Mouse (Mus musculus): ENCODE data around the gene Gpbp1.
A peak's percentile ranks its signal among the peaks of the same experiment; 100 is the strongest.

Gene Gpbp1

GRCm38 (mm10) chr13:111467350-111467749, 22.6 kb downstream of the Gpbp1 start:
- DNase-seq (ENCODE audit: low read depth, low spot score), result no peak

DNA sequence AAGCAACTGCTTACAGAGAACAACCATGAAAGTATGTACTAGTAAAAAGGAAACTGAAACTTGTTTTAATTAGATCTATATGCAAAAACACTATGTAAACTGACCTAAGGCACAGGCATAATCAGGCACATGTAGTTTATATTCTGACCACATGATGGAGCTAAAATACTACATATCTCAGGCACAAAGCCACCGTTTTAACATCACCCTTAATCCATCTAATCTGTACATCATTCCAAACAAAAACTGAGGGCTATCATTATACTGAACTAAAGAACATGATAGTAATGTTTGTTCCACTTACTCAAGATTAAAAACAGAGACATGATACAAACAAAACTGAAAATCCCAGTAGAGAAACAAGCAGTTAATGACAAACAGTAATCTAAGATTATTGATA, 28.5 kb downstream of the Gpbp1 start:
- peak; percentile 75 for DNase-seq (ENCODE audit: low read depth, low spot score)

DNA sequence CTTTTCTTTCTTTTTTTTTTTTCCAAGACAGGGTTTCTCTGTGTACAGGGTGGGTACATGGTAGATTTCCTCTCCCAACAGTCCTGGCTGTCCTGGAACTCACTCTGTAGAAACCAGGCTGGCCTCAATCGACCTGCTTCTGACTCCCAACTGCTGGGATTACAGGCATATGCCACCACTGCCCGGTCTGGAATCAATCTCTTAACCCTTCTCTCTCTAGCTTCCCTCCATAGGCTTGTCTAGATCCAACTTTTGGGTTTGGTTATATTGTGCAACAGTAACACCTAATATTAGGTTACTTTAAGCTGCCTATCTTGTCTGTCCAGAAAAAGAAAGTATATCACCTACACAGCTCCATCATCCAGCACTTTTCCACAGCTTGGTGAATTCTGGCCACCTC, 33.1 kb downstream of the Gpbp1 start:
- DNase-seq (ENCODE audit: low read depth, low spot score), result no peak

DNA sequence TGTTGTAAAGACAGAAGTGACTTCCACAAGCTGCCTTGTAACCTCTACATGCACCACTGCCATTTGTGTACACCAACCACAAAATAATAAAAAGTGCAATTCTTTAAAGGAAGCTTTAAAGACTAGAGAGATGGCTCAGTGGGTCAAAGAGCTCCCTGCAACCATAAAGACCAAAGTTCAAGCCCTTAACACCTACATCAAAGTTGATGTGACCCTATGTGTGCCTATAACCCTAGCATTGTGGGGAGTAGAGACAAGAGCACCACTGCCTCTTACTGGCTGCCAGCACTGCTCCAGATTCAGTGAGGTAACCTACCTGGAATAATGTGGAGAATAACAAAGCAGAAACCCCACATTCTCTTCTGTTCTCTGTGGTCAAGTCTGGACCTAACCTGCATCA, 45.6 kb downstream of the Gpbp1 start:
- no peak for DNase-seq (ENCODE audit: low read depth, low spot score)

- DNase-seq (ENCODE audit: low read depth, low spot score), result no peak
These were observed 58.7 kb downstream of the Gpbp1 start for GRCm38 (mm10) chr13:111431174-111431573.

DNA sequence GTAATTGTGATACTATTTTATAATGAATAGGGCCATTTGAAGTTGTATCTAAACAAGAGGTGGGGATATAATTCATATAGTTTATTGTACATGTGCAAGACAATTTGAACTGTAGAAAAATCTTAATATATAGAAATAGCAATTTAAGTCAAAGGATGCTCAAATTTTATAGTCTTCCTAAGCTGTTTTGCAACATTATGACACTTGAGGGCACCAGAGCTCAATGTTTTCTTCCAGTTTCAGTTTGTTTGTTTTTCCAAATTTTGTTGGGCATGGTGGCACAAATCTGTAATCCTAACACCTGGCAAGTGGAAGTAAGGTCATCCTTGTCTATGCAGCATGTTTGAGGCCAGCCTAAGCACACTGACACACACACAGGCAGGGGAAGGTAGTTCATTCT, 68.6 kb downstream of the Gpbp1 start:
- DNase-seq (ENCODE audit: low read depth, low spot score), result no peak

GRCm38 (mm10) chr13:111418087-111418486, 71.8 kb downstream of the Gpbp1 start:
- DNase-seq (ENCODE audit: low read depth, low spot score), result no peak

- DNase-seq (ENCODE audit: low read depth, low spot score), result peak; percentile 51
These were observed 76.8 kb downstream of the Gpbp1 start for GRCm38 (mm10) chr13:111413156-111413555.

DNA sequence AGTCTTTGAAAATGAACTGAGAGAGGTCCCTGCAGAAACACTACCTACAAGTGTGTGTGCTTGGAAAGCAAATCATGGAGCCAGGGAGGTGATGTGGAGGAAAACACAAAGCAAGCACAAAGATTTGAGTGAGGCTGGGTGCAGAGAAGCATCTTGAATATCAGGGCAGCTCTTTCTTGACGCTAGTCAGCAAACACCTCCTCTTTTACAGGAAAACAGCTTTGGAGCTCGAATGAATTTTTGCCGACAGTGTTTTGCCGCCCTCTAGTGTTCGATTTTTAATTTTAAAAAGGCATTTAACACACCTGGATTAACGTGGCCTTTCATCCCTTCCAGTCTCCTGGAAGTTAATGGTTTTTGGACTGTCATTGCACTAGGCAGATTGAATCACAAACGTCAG, 79.1 kb downstream of the Gpbp1 start:
- DNase-seq (ENCODE audit: low read depth, low spot score), result peak; percentile 39

DNA sequence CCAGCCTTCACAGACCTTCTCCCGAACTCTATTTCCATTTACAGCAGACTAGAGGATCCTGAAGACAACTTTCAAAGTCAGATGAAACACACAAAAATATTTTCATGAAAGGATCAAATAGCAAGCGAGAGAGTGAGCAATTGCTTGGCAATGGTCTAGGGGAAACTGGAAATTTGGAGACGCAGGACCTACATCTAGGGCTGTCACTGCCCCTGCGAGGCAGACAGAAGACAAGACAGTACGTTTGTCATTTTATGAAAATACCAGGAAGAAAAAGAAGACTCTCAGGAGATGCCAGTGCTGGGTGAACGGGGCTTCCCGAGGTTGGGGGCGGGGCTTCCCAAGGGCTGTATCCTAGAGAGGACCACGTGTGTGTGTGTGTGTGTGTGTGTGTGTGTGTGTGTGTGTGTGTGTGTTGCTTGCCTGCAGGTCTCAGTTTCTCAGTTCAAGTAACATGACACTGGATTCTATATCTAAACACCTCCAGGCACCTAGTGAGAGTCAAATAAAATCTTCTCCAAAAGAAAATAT, 83.0 kb downstream of the Gpbp1 start:
- no peak for DNase-seq (ENCODE audit: low read depth, low spot score)

- DNase-seq (ENCODE audit: low read depth, low spot score), result no peak
These were observed 84.0 kb downstream of the Gpbp1 start for GRCm38 (mm10) chr13:111405956-111406355.

GRCm38 (mm10) chr13:111397600-111398151, 92.2 kb downstream of the Gpbp1 start:
- no peak for DNase-seq (ENCODE audit: low read depth, low spot score)

- no peak for DNase-seq (ENCODE audit: low read depth, low spot score)
These were observed 92.8 kb downstream of the Gpbp1 start for GRCm38 (mm10) chr13:111397061-111397460.

GRCm38 (mm10) chr13:111395528-111395927, 94.4 kb downstream of the Gpbp1 start:
- DNase-seq (ENCODE audit: low read depth, low spot score), result no peak

GRCm38 (mm10) chr13:111394904-111395303, 95.0 kb downstream of the Gpbp1 start:
- no peak for DNase-seq (ENCODE audit: low read depth, low spot score)

DNA sequence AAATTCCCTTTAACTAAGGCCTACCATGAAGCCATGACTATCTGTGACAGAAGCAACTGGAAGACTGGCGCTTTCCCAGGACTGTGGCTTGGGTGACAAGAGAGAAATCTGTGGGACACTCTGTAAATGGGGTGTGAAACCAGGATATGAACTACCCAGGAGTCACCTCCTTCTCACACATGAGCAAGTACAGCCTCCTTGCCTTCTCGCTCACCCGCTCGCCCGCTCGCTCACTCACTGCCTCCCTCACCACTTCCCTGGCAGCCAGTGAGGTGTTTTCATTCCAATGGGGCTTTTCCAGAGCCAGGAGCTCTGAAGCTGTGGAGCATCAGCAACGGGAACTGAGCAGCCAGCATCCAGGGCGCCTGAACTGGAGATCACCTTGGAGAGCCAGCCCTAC, 95.6 kb downstream of the Gpbp1 start:
- no peak for DNase-seq (ENCODE audit: low read depth, low spot score)

DNA sequence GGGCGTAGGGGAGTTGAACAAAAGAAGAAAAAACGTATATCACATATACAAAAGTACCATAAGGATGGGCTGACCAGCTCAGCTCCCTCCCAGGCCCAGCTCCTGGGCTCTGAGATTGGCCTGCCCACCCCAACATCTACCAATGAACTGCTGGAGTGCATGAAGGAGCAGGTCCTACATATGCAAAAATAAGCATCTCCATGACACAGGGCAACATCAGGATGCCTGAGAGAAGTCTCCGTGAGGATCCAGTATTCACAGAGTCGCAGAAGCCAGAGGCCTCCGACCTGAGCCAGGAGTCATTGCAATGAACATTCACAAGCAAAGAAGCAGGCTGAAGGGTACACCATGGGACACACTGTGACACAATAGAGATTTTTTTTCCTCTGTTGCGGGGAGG, 96.5 kb downstream of the Gpbp1 start:
- no peak for DNase-seq (ENCODE audit: low read depth, low spot score)

DNA sequence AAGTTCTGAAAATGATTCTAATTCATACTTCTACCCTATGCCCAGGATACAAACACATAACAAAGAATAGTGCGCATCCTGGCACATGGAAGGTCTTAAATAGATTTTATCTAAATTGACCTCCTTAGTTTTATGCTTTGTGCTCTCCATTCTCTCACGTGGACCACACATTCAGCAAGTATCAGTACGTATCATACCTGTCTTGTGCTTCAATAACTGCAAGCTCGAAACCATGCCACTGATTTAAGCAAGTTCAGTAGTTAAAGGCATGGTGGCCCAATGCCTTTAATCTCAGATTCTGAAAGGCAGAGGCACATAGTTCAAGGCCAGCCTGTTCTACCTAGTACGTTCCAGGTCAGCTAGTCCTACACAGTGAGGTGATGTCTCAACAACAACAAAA, 98.5 kb downstream of the Gpbp1 start:
- no peak for DNase-seq (ENCODE audit: low read depth, low spot score)

GRCm38 (mm10) chr13:111391011-111391410, 98.9 kb downstream of the Gpbp1 start:
- no peak for DNase-seq (ENCODE audit: low read depth, low spot score)

DNA sequence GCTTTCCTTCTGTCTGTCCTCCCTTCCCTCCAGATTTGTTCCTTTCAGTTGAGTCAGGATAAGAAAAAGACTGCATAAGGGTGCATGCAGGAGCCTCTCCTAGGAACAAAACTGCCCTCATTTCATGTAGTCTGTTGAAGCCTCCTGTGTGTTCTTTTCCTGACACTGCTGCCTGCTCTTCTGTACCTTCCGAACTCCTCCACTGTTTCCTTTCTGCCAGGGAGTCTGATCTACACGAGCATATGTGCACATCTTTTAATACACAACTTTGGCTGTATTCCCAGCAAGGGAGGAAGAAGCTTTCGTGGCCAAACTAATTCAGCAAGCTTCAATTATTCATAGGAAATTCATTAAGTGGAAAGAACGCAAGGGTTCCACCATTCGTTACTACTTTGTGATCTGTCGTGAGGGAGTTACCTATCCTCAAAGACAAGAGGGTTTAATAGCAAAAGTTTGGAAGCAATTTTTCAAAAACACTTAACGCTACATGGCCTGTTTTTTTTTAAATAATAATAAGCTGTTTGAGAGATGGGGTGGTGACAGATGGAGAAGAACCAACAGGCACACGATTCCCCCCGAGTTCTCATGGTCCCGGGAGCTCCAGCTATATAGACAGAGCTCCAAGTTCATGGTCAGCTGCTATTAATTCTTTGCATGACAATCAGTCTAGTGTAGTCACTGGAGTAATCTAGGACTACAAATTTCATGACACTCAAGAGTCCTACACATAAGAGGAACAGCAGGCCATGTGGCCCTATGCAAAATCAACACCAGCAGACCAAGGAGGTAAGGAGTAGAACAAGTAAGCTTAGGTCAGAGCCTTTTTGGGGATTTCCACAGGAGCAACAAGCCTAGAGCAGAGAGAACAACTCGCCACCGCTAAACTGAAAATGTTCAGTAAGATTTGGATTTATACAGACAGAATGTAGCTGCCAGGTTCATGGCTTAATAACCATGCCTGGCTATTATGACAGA, 105.6 kb downstream of the Gpbp1 start:
- no peak for DNase-seq (ENCODE audit: low read depth, low spot score)

Data from CD4-positive helper T cell, adult 2 months (primary cell).